Mouse (Mus musculus): Measurements from ENCODE around the gene Crk.

GRCm38 (mm10) chr11:75634801-75635200, 44.3 kb upstream of the Crk start:
- TF ChIP-seq POLR2A (IDR thresholded peaks at IDR 0.05; ENCODE audit: low read depth, low read length) (no peak), CTCF (IDR thresholded peaks at IDR 0.05; ENCODE audit: extremely low read depth, insufficient read depth, insufficient read length, insufficient replicate concordance) (no peak)

Data from spleen, adult 2 months (tissue).